Mouse (Mus musculus) heart, postnatal 0 days (tissue): ENCODE measurements around the gene Elovl1.

ENCODE experiments used
- CTCF ChIP-seq: IDR thresholded peaks from 2 replicates; pipeline ENCODE4 v1.5.1; 2016; ENCODE audit warnings: antibody characterized with exemption, control low read depth, low read depth
- EP300 ChIP-seq: IDR thresholded peaks from 2 replicates; pipeline ENCODE4 v1.6.1; 2016; ENCODE audit warnings: antibody characterized with exemption, low read depth

DNA sequence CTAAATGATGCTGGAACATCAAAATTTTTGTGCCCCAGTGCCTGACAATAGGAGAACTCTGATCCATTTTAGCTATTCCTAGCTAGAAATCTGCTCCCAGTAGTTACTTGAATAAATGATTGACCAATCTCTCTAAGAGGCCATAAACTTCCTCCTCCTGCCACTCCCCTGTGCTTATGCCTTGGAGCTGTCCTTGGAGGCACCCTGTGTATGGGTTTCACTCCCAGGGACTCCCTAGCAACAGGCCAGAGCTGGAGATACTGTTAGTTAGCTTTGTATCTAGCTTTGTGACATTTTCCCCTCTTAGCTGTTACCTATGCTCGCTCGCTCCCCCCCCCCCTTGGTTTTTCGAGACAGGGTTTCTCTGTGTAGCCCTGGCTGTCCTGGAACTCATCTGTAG, 6.5 kb upstream of the Elovl1 start:
- TF ChIP-seq CTCF (no peak), EP300 (no peak)
